Mouse (Mus musculus): Measurements from ENCODE around the gene Sorbs2.

- TF ChIP-seq CTCF (IDR thresholded peaks at IDR 0.05; ENCODE audit: low read depth) (no peak), EP300 (IDR thresholded peaks at IDR 0.05; ENCODE audit: low read depth) (no peak)
These were observed 212.2 kb downstream of the Sorbs2 start for GRCm38 (mm10) chr8:45719776-45720175.
